Mouse (Mus musculus) cerebellum, postnatal 14 days (tissue): ENCODE measurements at regions not wholly inside any gene's neighbourhood (a gene's known extent, or its start where the extent isn't known, plus 50 kb on each side); places are given as distances from the start of the nearest gene placed in this dataset.

Source experiments
- DNase-seq, 2 experiments: peaks; one replicate each; pipeline ENCODE4 v3.0.0; 2021; ENCODE audit warnings: mixed read lengths in 2 of 2

- no peak for DNase-seq
Measured at GRCm38 (mm10) chr5:50570701-50571100, 511.9 kb upstream of the Adgra3 start.

GRCm38 (mm10) chr5:50551125-50551524 lies 492.3 kb upstream of the Adgra3 start:
- peak in 1 of 2 experiments; percentile 13 for DNase-seq

- DNase-seq: no peak
Measured at GRCm38 (mm10) chr5:50512539-50512938, 453.7 kb upstream of the Adgra3 start.

- peak; percentile 41 to 51 for DNase-seq
Measured at GRCm38 (mm10) chr5:50509696-50510421, 451.1 kb upstream of the Adgra3 start.

GRCm38 (mm10) chr5:50490223-50490622 lies 431.4 kb upstream of the Adgra3 start:
- no peak for DNase-seq

- peak; percentile 86 to 88 for DNase-seq
Measured at GRCm38 (mm10) chr5:50476985-50477384, 418.2 kb upstream of the Adgra3 start.

- no peak for DNase-seq
Measured at GRCm38 (mm10) chr5:50461491-50461890, 402.7 kb upstream of the Adgra3 start.

GRCm38 (mm10) chr5:50457621-50458020 lies 398.8 kb upstream of the Adgra3 start:
- peak; percentile 94 to 98 for DNase-seq

- no peak for DNase-seq
Measured at GRCm38 (mm10) chr5:50454387-50454786, 395.6 kb upstream of the Adgra3 start.

GRCm38 (mm10) chr5:50406923-50407322 lies 348.1 kb upstream of the Adgra3 start:
- DNase-seq: no peak

- DNase-seq: no peak
Measured at GRCm38 (mm10) chr5:50406520-50406919, 347.7 kb upstream of the Adgra3 start.
